Mouse (Mus musculus) gastrocnemius, postnatal 14 days (tissue): ENCODE measurements around the gene Fgfr2. TPM values are rescaled to one million over a fixed set of nuclear protein-coding genes. Genes with fewer than 3 reads are reported as not detected.

Experiments
- DNase-seq: peaks from one replicate; pipeline ENCODE4 v3.0.0; 2021; ENCODE audit warnings: mixed read lengths
- intact Hi-C: fragments of 180-260 bp; cut with DNase I; formaldehyde crosslinking; loops from one replicate; pipeline ENCODE4 v1.15.1; 2025; ENCODE audit warnings: low total_unique reads
- total RNA-seq, 2 experiments: library from RNA; stranded (reverse); gene quantifications; 2 replicates each; pipeline ENCODE4 v1.2.3; 2021

Gene Fgfr2
- total RNA-seq, 2 experiments from 2014 or later = 1.2 to 1.8 TPM

DNA sequence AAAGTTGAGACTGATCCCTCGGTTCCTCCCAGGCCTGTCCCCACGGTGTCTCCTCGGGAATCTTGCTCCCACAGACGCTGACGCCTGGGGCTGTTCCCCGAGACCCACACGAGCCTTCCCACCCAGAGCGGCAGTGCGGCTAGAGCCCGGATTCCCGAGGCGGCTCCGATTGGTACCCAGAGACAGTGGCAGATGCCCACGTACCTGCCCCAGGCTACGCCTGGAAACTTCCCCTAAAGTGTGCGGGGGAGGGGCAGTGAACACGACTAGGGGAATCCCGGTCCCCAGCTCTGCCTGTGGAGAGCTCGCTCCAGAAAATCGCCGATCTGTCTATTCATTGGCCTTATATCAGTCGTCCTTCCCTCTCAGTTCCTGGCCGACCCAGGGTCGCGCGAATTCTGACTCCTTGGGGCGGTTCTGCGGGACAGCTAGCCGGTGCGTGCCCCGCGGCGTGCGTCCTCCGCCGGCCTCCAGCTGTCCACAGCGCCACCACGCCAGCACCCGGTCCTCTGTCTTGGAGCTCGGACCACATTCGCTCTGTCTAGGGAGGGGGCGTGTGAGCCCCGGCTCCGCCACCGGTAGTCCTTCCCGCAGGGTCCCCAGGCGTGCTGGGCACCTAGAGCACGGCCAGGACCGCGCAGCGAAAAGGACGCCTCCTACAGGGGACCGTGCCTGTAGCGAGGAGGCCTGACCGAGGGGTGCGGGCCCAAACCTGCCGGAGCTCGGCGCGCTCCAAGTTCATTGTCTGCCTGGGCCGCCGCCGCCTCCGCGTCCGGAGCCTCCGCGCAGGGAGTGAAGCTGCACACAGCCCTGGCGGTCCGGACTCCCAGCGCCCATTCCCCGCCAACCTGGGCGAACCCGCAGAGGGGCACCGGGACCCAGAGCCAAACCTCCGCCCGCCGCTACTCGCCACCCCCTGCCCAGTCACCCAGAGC lies 806.8 kb downstream of the Fgfr2 start:
- peak; percentile 57 for DNase-seq
- intact Hi-C loops = loop anchor here (2.0 to 5.0 kb wide), 2 partner anchors 89 to 156 kb away; no protein-coding TSS in a partner anchor

DNA sequence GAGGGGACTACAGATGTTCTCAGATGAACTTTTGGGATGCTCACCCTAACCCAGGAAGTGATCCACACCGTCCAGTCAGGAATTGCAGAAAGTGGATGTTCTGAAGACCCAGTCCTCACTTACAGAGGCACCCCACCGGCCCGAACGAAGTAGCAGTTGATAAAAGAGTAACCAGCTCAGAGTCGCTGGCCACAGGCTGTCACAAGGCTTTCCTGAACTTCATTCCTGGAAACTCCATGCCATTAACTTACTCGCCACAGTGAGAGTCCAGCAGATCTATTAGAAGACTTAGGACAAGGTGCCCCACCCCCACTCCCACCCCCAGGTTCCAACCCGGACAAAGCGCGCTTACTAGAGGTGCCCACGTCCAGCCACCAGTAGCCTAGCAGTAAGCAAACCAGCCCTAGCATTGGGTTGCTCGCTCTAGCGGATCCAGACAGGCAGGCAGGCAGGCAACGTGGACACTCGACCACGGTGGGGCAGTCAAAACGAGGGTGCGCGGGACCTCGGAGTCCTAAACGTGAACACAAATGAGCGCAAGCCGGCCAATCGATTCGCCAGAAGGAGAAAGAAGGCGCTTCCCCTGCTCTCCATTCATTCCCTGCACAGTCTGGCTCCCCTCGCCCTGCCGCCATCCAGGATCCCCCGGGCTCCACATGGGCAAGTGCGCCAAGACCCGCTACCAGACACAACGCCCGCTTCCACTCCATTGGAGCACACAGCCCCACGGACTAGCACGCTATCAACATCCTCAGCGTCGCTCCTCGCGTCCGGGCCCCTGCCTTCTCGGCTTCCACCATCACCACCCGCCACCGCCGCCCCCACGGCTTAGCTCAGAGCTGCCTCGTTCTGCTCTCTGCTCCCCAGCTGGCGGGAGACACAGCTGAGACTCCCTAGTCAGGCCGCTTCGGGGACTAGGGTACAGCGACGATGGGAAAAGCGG lies 807.7 kb downstream of the Fgfr2 start:
- intact Hi-C loops = loop anchor here (2.0 to 5.0 kb wide), 2 partner anchors 88 to 157 kb away; no protein-coding TSS in a partner anchor
- DNase-seq = peak; percentile 81

DNA sequence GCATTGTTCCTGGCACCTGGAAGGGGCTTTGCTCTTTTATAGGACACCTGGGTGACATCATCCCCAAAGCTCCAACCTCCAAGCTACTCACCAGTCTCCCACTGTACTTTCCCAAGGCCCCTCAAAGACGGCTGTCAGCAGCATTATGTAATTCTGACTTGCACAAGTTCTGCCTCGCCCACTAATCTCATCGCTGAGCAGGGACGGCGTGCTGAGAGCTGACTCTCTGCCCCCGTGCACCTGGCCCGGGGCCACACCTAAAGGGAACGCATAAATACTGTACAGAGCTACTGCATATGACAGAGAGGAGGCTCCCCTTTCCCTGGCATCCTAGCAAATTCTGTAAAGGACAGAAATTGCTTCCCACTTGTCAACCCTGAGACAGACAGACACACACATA lies 810.8 kb downstream of the Fgfr2 start:
- intact Hi-C loops = no loop called here

DNA sequence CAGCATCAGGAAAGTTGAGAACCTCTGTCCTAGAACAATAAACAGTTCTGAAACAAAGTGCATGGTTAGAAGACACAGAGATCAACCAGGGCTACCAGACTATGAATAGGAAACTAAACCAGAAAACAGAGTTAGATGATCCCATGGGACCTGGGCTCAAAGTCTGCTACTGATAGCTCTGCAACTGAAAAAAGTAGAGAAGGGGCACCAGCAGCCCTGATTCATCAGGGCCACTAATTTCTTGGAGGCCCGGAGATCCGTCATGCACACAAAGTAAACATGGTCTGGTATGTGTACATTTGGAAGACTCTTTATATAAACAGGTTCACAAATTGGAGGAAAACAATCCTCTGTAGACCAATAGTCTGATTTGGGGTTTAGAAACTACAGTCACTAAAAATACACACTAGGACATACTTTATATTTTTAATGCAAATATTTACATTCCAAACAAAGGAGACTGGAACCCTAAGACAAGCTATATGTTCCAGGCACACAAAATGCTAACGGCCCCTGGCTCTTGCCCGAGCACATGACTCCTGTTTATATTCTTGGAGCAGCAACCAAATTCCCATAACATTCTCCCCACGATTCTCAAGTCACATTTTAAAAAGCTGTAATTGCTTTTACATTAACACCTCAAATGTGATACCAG lies 814.5 kb downstream of the Fgfr2 start:
- intact Hi-C loops = no loop called here

More for the DNA sequence above, 810.8 kb downstream of the Fgfr2 start:
- DNase-seq = no peak

DNA sequence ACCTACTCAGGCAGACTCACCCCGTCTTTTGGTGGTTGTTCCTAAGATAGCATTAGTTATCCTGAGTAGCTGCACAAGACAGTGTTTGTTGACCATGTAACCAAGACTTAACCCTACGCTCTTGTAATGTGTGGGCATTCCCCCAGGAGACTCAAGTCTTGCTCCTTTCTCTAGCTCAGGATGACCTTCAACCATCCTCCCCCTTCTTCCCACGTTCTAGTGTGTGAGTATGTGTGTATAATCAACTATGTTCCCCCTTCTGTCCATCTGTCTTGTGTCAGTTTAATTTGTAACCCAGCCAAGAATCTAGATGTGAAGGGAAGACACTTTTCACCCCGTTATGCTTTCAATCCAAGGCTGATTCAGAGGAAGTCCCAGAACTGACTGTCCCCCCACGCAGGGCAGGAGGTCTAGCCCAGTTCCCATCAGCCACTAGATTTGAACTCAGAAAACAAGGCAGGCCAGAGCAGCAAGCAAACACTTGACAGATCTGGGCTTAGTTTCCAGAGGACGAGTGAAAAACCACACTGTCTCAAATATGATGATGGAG lies 815.4 kb downstream of the Fgfr2 start:
- DNase-seq = no peak
- intact Hi-C loops = no loop called here

More for the DNA sequence above, 814.5 kb downstream of the Fgfr2 start:
- DNase-seq = no peak

DNA sequence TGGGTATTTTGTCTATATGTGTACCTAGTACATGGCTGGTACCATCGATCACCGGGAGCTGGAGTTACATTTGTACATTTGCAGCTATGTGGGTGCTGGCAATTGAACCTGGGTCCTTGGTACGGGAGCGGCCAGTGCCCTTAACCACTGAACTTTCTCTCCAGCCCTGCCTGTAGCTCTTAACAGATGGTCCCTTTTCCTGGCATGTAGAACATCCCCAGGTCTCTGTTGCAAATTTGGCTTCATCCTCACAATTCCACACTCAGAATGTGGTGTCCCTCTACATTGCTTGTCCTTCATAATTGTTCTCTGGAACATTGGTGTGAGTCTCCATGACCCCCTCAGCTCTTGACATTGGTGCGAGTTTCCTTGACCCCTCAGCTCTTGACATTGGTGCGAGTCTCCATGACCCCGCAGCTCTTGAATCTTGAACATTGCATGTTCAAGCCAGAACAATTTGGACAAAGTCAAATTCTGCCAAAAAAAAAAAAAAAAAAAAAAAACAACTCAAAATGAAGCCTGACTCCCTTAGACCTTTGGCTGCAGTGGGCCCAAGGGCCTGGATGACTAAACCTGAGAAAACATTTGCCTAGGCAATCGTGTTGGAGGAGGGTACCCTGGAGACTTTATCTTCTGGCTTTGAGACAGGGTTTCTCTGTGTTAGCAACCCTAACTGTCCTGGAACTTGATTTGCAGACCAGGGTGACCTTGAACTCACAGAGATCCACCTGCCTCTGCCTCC lies 816.3 kb downstream of the Fgfr2 start:
- no peak for DNase-seq
- intact Hi-C loops = no loop called here

DNA sequence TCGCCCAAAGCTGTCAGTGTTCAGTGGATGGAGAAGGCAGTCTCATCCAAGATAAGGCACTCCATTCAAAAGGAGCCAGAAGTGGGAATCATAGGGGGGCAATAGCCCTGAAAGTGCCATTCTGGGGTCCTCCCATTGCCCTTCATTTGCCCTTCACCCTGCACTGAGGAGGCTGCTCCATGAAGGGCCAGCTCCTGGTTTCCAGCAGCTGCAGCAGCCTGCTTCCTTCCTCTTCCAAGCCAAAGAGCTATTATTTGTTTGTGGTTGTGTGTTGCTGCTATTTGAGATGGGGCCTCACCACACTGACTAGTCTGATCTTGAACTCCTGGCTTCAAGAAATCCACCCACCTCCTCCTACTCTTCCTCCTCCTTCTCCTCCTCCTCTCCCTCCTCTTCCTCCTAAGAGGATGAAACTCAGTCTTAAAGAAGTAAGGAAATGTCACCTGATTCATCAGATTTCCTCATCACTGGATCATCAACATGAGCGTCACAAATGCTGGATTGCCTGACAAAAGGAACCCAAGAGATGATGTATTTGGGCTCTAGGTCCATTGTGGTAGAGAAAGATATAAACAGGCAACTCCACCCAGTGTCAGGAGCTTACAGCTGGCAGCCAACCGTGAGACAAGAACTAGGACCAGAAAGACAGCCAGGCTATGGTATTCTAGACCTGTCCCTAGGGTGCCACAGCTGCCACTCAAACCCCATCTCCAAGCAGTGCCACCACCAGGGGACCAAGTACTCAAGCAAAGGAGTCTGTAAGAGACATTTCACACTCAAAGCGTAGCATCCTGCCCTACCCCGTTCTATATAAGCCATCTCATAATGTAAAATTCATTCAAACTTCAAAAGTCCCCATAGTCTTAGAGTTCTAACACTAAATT lies 817.4 kb downstream of the Fgfr2 start:
- DNase-seq = no peak
- intact Hi-C loops = no loop called here

DNA sequence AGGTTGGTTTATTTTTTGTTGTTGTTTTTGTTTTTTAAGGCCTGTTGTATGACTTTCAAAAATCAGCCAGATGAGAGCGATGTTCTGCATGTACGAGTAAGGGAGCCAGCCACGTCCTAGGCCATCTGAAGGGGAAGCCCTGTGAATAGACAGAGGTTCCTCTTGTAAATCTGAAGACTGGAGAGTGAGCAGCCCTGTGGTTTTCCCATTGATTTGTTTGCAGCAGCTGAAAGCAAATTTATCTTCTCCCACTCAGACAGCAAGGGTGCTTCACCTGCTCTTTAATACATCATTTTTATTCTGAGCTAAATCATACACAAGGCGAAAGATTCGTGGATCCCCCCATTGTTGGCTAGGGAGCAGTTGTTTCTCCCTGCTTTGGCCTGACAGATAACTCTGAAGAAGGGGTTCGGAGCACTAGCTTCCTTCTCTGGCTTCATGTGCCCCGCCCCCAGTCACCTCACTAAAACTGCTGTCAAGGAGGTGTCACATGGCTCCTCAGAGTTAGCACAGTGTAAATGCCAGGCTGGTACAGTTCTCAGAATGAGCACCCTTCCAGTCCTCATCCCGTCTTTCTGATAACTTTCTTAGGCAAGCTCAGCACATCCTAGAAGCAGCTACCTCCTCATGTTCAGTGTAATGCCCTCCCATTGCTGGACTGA lies 818.6 kb downstream of the Fgfr2 start:
- intact Hi-C loops = no loop called here
- no peak for DNase-seq

DNA sequence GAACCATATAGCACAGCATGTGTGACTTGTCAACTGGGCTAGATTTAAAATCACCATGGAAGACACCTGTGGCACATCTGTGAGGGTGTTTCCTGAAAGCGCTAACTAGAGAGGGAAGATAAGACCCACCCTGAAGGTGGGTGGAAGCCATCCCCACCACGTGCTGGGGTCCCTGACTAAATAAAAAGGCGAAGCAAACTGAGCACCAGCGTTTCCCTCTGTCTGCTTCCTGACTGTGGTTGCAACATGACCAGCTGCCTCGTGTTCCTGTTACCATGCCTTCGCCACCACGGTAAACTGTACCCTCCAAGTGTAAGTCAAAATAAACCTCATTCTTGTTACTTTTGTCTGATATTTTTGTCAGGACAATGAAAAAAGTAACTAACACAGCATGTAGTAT lies 819.2 kb downstream of the Fgfr2 start:
- intact Hi-C loops = no loop called here

DNA sequence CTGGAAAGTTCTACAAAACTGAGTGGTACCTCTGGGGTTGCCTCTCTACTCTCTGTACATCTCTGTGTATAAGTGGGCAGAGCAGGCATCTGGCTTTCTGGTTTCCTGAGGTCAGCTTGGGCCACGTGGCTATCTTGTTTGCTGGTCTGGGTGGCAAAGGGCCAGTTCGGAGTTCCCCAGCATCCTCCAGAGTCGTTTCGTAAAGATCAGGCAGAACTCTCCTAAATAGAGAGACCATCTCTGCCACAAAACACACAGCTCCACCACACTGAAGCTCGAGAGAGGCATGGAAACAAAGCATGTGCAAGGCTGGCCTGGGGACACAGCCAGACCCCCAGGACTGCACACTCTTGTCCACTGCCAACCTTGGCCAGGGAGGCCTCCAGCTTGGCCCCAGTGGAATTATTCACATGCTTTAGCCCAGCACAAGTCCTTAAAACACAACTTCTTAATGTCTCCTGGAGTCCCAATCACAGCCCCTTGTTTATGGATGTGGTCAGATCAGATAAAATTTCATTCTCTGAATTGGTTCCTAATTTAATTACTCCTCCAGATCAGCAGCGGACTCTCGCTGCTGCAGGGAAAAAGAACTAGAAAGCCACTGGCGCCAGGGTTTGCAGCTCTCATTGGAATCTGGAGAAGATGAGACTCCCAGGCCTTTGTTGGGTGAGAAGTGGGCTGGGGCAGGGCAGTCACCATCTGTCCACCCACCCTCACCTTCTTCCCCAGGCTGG lies 820.5 kb downstream of the Fgfr2 start:
- peak; percentile 53 for DNase-seq
- intact Hi-C loops = no loop called here

More for the DNA sequence above, 819.2 kb downstream of the Fgfr2 start:
- DNase-seq = no peak

DNA sequence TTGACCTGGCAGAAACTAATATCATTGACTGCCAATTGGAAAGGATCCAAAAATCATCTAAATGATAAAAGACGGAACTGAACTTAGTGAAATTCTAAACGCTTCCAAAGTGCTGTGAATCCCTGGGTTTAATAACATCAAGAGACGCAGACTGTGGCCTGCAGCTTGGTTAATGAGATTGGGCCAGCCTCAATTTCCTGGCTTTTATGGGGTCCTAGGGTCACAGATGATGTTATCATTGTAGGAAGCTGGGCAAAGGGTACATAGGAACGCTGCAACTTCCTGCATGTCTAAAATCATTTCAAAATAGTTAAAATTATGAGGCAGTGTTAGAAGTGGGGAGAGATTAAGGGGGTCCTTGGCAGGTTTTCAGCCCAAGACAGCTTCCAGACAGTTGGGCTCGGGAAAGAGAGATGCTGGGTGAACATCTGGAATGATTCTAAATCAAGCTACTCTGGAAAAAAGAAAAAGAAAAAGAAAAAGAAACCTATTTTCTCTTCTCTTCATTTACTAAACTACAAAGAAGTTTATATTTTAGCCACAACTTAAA lies 823.4 kb downstream of the Fgfr2 start:
- intact Hi-C loops = no loop called here
- no peak for DNase-seq

DNA sequence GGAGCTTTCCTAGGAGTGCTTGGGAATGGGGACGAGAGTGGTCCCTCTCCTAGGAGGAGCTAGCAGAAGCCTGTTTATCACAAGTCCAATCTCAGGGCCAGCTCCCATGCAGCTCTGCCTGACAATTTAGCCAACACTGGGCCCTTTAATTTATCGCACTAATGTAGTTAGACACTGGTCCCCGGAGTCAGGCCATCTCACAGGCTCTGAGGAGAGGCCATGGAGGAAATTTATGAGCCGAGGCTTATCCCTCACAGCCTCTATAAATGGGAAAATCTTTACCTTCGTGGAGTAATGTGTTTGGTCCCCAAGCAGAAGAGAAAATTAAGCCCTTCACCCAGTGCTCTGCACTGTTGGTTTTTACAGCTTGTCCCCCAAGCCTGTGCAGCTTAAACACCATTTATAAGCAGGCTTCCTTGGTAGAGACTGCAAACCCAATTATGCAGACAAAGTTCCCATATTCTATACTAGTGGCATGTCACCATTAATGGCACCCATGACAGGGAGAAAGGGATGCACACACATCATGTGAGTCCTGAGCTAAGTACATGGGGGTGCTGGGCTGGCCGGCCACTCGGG lies 824.6 kb downstream of the Fgfr2 start:
- intact Hi-C loops = no loop called here
- DNase-seq = no peak

DNA sequence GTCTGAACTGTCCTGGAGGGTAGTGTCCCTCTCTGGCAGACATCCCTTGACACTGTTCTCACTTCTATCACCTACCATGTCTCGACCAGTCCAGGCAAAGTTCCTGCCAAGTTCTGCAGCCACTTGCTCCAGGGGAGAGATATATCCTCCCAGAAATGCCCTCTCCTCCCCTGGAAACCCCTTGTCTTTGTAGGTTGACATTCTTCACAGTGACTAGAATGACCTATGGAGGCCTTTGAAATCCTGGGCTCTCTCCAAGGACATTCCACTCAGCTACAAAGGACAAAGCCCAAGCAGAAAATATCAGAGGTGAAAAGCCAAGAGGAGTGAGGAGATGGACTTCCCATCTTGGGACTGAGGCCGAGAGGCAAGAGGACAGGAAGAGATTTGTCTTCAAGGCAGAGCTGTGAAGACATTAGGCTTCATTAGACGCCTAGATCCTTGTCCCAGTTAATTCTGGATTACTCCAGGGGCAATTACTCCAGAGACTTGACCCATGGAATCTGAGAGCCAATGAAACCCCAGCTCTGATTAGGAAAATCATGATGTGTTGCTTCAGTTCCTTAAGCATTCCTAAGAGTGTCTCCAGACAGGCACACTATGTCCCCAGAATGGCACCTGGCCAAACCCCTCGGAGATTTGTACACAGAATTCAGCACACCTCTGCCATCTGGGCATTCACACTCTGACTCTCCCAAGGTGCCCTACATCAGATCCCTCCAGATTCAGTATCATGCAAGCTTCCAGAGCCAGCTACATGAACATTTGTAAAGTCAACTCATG lies 826.3 kb downstream of the Fgfr2 start:
- DNase-seq = no peak
- intact Hi-C loops = no loop called here

DNA sequence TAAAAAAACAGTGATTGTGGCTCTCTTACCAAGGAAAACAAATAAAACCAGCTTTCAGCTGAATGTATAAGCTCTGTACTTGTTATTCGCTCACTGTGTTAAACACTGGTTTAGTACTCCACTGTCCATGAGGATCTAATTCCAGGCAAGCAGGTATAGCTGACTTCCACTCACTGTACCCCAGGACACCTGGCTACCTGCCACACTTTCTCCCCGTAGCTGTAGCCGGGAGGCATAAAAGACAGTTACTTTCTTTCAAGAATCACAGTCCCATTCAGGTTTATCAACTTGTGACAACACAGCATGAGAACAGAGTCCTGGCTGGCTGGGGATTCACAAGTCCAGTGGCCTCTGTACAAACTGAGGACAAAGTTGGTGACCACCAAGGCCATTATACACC lies 827.0 kb downstream of the Fgfr2 start:
- intact Hi-C loops = no loop called here

DNA sequence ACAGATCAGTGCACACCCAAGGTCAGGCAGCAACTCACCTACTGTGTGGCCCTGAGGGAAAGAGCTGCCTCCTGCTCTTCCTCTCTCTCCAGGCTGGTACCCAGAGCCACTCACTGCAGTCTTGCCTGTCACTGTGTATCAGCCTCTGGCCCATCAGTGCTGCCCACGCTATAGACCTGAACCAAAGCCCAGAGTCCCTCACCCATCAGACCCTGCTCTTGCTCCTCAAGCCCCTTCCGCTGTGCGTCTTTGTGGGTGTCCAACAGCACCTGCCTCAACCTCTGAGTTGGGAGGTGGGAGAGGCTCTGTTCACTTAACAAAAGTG lies 835.8 kb downstream of the Fgfr2 start:
- intact Hi-C loops = no loop called here
- no peak for DNase-seq

More for the DNA sequence above, 827.0 kb downstream of the Fgfr2 start:
- no peak for DNase-seq
